Mouse (Mus musculus) cerebellum, postnatal 36 days (tissue): ENCODE results near the gene Cacna2d2.
"Not testable (repeated sequence)": the region's sequence is repeated elsewhere in the genome, so short reads cannot be mapped to it uniquely, and the experiment has no call there.

Experiments
- DNase-seq, 2 experiments: peaks; one replicate each; pipeline ENCODE4 v3.0.0; 2021 to 2022; ENCODE audit warnings: mixed read lengths in 2 of 2

Gene Cacna2d2

DNA sequence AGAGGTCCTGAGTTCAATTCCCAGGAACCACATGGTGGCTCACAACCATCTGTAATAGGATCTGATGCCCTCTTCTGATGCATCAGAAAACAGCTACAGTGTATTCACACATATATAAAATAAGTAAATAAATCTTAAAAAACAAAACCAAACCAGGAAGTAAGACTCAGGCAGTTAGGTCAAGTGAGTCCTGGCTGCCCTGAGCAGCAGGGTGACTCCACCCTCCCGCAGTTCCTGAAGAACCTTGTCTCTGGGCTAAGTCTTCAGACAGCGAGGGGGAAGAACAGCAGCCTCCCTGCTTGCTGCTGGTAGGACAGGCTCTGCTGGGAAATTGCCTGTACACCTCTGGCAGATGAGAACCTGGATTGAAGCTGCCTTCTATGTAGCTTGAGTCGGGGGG lies 156.9 kb downstream of the Cacna2d2 start:
- DNase-seq = no peak

DNA sequence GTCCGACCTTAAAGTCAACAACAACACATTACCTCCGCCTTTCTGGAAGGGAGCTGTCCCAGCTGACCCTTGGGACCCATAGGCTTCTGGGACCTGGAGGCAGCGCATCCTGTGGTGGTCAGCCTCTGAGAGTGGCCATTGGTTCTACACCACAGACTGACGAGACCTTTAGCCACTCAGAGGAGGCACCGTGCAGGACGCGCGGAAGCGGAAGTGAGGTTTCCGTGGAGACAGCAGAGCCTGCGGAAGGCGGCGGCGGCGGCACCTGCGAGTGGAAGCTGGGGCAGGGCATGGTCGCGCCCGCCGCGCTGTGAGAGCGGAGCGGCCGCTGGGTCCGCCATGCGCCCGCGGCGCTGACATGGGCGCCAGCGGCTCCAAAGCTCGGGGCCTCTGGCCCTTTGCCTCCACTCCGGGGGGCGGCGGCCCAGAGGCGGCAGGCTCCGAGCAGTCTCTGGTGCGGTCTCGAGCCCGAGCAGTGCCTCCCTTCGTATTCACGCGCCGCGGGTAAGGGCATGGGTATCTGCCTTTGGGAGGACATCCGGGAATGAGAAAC lies 163.7 kb downstream of the Cacna2d2 start, which contains the start of gene Tusc2:
TSS of gene Tusc2 (plus strand) at position 227 of the 553 bp plus-strand sequence.
- DNase-seq = peak; percentile 94 to 95

DNA sequence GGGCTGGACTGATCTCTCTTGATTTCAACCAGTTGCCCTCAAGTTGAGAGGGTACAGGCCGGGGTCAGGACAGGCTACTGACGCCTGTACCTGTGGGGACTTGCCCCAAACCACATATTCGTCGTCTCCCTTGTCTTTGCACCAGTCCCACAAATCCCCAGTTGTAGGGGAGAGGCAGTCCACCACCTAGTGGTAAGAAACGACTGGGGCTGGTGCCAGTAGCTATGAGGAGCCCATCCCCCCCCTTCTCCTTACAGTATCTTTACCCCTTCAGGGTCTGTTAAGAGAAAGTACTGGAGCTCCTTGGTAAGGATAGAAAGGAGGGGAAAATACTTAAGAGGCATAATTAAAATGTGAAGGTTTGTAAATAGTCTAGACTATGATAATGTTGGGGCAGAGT lies 166.1 kb downstream of the Cacna2d2 start:
- DNase-seq = not testable (repeated sequence)

- peak; percentile 83 to 86 for DNase-seq
These were observed 166.8 kb downstream of the Cacna2d2 start for GRCm38 (mm10) chr9:107566041-107566709.

DNA sequence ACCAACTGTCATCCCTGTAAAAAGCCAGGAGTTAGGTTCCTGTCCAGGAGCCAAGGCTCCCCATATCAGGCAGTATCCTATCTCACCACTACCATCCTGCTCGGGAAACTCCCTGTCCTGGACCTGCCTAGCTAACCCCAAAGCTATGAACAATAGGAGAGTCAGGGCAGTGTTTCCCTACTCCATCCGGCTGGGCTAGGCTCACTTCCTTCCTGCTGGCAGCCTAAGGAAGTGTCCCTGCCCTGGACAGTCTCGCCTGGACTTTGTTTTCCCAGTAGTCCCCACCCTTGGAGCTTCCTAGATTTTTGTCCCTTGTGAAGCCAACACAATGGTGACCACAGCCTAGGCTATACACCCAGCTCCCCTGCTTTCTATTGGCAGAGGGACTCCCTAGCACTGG lies 167.4 kb downstream of the Cacna2d2 start:
- no peak for DNase-seq

DNA sequence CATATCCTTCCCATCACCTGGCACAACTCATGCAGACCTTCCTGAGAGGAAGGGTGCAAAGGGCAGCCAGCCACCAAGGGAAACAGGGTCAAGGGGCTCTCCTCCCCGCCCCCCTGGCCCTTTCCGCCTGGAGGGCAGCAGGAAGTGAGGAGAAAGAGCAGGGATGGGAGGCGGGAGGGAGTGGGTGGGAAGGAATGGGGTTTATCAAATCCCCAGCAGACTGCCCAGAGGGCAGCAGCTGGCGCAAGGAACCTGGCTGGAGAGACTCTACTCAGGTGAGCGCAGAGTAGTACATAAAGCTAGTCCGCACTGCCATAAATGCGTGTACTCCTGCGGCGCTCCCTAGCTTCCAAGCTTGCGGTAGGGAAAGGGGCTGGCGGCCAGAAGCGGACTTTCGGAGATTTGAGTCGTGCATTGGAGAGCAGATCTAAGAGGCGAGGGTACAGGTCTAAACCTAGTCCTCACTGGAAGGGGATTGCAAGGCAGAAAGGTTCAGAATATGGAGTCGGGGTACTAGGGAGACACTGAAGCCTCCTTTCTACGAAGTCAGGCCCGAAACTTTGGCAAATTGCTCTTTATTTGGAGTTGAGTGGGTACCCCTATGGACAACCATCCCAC lies 168.4 kb downstream of the Cacna2d2 start, which contains the start of gene Hyal2:
TSS of gene Hyal2 (plus strand) at position 244 of the 618 bp plus-strand sequence.
- DNase-seq = no peak

GRCm38 (mm10) chr9:107568331-107569261 lies 169.2 kb downstream of the Cacna2d2 start:
- DNase-seq = peak; percentile 75 to 78

- no peak for DNase-seq
These were observed 169.9 kb downstream of the Cacna2d2 start for GRCm38 (mm10) chr9:107569270-107569669.

GRCm38 (mm10) chr9:107570016-107570415 lies 170.6 kb downstream of the Cacna2d2 start:
- no peak for DNase-seq

GRCm38 (mm10) chr9:107570845-107571244 lies 171.4 kb downstream of the Cacna2d2 start:
- no peak for DNase-seq

DNA sequence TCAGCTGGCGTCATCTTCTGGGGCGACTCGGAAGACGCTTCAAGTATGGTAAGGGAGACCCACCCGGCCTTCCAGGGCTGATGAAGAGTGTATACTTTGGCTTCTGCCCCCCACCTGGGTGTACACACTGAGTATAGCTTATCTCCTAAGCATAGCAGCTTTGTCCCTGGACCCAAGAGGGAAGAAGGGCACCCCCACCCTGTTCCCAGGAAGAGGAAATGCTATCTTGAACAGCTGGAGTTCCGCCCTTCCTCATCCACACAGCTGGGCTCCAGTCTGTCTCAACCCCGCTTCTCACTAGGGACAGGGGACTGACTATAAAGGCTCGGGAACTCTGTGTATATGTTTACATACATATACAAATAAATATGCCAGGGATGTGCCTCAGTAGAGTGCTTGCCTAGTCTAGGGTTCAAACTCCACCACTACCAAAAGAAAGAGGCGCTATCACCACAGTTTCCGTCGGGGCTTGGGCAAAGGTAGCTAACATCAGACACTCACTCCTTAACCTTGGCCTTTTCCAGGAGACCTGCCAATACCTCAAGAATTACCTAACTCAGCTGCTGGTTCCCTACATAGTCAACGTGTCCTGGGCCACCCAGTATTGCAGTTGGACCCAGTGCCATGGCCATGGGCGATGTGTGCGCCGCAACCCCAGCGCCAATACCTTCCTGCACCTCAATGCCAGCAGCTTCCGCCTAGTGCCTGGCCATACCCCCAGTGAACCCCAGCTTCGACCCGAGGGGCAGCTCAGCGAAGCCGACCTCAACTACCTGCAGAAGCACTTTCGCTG lies 172.3 kb downstream of the Cacna2d2 start:
- no peak for DNase-seq

GRCm38 (mm10) chr9:107572327-107572662 lies 172.9 kb downstream of the Cacna2d2 start:
- no peak for DNase-seq

- DNase-seq = not testable (repeated sequence)
These were observed 174.4 kb downstream of the Cacna2d2 start for GRCm38 (mm10) chr9:107573774-107574173.

- peak in 1 of 2 experiments; percentile 53 for DNase-seq
These were observed 176.4 kb downstream of the Cacna2d2 start for GRCm38 (mm10) chr9:107575579-107576356.

- peak in 1 of 2 experiments; percentile 55 for DNase-seq
These were observed 177.1 kb downstream of the Cacna2d2 start, which contains the start of gene Hyal1 for GRCm38 (mm10) chr9:107576357-107577107. Gene Hyal1, plus strand, starts transcription at chr9:107576927.

DNA sequence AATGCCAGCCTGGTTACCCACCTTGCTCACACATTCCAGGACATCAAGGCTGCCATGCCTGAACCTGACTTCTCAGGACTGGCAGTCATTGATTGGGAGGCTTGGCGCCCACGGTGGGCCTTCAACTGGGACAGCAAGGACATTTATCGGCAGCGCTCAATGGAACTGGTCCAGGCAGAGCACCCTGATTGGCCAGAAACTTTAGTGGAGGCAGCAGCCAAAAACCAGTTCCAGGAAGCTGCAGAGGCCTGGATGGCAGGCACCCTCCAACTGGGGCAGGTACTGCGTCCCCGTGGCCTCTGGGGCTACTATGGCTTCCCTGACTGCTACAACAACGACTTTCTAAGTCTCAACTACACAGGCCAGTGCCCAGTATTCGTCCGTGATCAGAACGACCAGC lies 178.5 kb downstream of the Cacna2d2 start:
- no peak for DNase-seq

GRCm38 (mm10) chr9:107578587-107578986 lies 179.2 kb downstream of the Cacna2d2 start, which contains the start of gene Naa80:
Gene Naa80, plus strand, starts transcription at chr9:107578887.
- DNase-seq = no peak
